Mouse (Mus musculus) embryonic fibroblast, embryonic 13.5 days (primary cell): ENCODE results near the gene Chrnb4.

Source experiments
- CTCF ChIP-seq: IDR thresholded peaks from 2 replicates; pipeline ENCODE4 v1.5.1; 2011; ENCODE audit warnings: mild to moderate bottlenecking, control low read depth, low read length, moderate library complexity, borderline replicate concordance; ENCODE audit not compliant: insufficient read depth
- POLR2A ChIP-seq: IDR thresholded peaks from 2 replicates; pipeline ENCODE4 v1.6.1; 2011; ENCODE audit warnings: low read depth, mild to moderate bottlenecking, control low read depth, low read length, moderate library complexity

- TF ChIP-seq CTCF (no peak), POLR2A (no peak)
Observed at GRCm38 (mm10) chr9:55045001-55045400, 3.6 kb downstream of the Chrnb4 start.
